Mouse (Mus musculus) heart, adult 2 months (tissue): ENCODE measurements around the gene Kitl. TPM values are rescaled to one million over a fixed set of nuclear protein-coding genes. Genes with fewer than 3 reads are reported as not detected.

Source experiments
- DNase-seq, 2 experiments: peaks; one replicate each; pipeline ENCODE4 v3.0.0; 2021
- H3K27ac ChIP-seq: fragments of 200-600 bp; 2 replicates; pipeline ENCODE4 v1.8.1; 2022
- H3K27me3 ChIP-seq: fragments of 200-500 bp; 2 replicates; pipeline ENCODE4 v1.6.1; 2012; ENCODE audit warnings: mild to moderate bottlenecking, low read length, inconsistent platforms, mixed read lengths; ENCODE audit not compliant: control insufficient read depth, insufficient read depth
- H3K36me3 ChIP-seq: fragments of 200-500 bp; 2 replicates; pipeline ENCODE4 v1.6.1; 2012; ENCODE audit warnings: low read length, inconsistent platforms; ENCODE audit not compliant: control insufficient read depth, insufficient read depth
- H3K4me1 ChIP-seq: fragments of 200-500 bp; 2 replicates; pipeline ENCODE4 v1.6.1; 2011; ENCODE audit warnings: low read length; ENCODE audit not compliant: control insufficient read depth, insufficient read depth
- H3K4me3 ChIP-seq: fragments of 200-600 bp; 2 replicates; pipeline ENCODE4 v1.8.1; 2022
- H3K79me2 ChIP-seq: fragments of 200-500 bp; replicated peaks from 2 replicates; pipeline ENCODE4 v1.6.1; 2012; ENCODE audit warnings: mild to moderate bottlenecking, inconsistent platforms, low read length, moderate library complexity, mixed read lengths; ENCODE audit not compliant: control insufficient read depth, insufficient read depth
- H3K9ac ChIP-seq: fragments of 200-500 bp; 2 replicates; pipeline ENCODE4 v1.6.1; 2012; ENCODE audit warnings: low read depth, mild to moderate bottlenecking, control low read depth, inconsistent platforms, low read length, mixed read lengths
- CTCF ChIP-seq: fragments of 200-600 bp; IDR thresholded peaks from 2 replicates; pipeline ENCODE4 v1.8.1; 2022; ENCODE audit warnings: antibody characterized with exemption, mild to moderate bottlenecking, moderate library complexity
- EP300 ChIP-seq: fragments of 200-500 bp; IDR thresholded peaks from 2 replicates; pipeline ENCODE4 v1.6.1; 2011; ENCODE audit warnings: low read depth, low read length, control low read depth; ENCODE audit not compliant: insufficient read depth
- POLR2A ChIP-seq: fragments of 200-500 bp; IDR thresholded peaks from 2 replicates; pipeline ENCODE4 v1.6.1; 2011; ENCODE audit warnings: mild to moderate bottlenecking, low read depth, low read length, control low read depth; ENCODE audit not compliant: insufficient read depth
- WGBS: fragments of 180-500 bp; shearing (Covaris S2); methylation state at CpG from one replicate; pipeline ENCODE4 v1.1.7; 2018; 5-methylcytosine and 5-hydroxymethylcytosine counted together
- intact Hi-C: fragments of 180-260 bp; cut with DNase I; formaldehyde crosslinking; loops from one replicate; pipeline ENCODE4 v1.15.1; 2025
- polyA plus RNA-seq: library from polyadenylated mRNA; depleted of rRNA; stranded (reverse); fragments of >200 nt; gene quantifications from 2 replicates; pipeline ENCODE4 v1.2.3, GENCODE M21; 2012
- total RNA-seq, 2 experiments: library from RNA; stranded (reverse); gene quantifications; 2 replicates each; pipeline ENCODE4 v1.2.3; 2021

Gene Kitl
- total and polyA plus RNA-seq, 3 experiments = 21.6 to 62.5 (median 60.0) TPM

GRCm38 (mm10) chr10:100019246-100020195 is 4.1 kb downstream of the Kitl start:
- H3K79me2 ChIP-seq = peaks cover 7% of the 10 kb centered on the region
- peak overlapping the region; percentile 40 for H3K4me3 ChIP-seq
- 40% methylated on average over 17 of the region's 17 CpGs for WGBS
- H3K27ac ChIP-seq = peak overlapping the region; percentile 48
- TF ChIP-seq CTCF (no peak), EP300 (no peak), POLR2A (no peak)
- no peak for DNase-seq
- H3K4me1 ChIP-seq = peaks cover 13% of the 10 kb centered on the region
- intact Hi-C loops = loop anchor here (5.0 to 10.0 kb wide), 5 partner anchors 48 to 332 kb away; partner anchors contain the start of gene Csl
- peaks cover 41% of the 10 kb centered on the region for H3K36me3 ChIP-seq
- H3K9ac ChIP-seq = peak overlapping the region; percentile 68
- no peaks in the 10 kb centered on the region for H3K27me3 ChIP-seq

GRCm38 (mm10) chr10:100022090-100022834 is 6.8 kb downstream of the Kitl start:
- intact Hi-C loops = no loop called here
- no peak overlapping the region for H3K4me3 ChIP-seq
- TF ChIP-seq EP300 = no peak
- no peak for TF ChIP-seq POLR2A
- TF ChIP-seq CTCF = no peak
- no peak for DNase-seq
- no peaks in the 10 kb centered on the region for H3K27me3 ChIP-seq
- peaks cover 13% of the 10 kb centered on the region for H3K4me1 ChIP-seq
- H3K9ac ChIP-seq = no peak overlapping the region; the same call in 1 of the 2 replicates
- H3K36me3 ChIP-seq = peaks cover 53% of the 10 kb centered on the region
- H3K27ac ChIP-seq = no peak overlapping the region
- WGBS = 38% methylated on average over 11 of the region's 11 CpGs
- H3K79me2 ChIP-seq = peaks cover 5% of the 10 kb centered on the region

GRCm38 (mm10) chr10:100022835-100023093 is 7.3 kb downstream of the Kitl start:
- H3K27ac ChIP-seq = no peak overlapping the region
- no peak for TF ChIP-seq EP300
- TF ChIP-seq CTCF = no peak
- TF ChIP-seq POLR2A = no peak
- H3K36me3 ChIP-seq = peaks cover 56% of the 10 kb centered on the region
- H3K4me1 ChIP-seq = peaks cover 15% of the 10 kb centered on the region
- H3K27me3 ChIP-seq = no peaks in the 10 kb centered on the region
- 56% methylated on average over 1 of the region's 1 CpGs for WGBS
- no peak overlapping the region for H3K4me3 ChIP-seq
- H3K79me2 ChIP-seq = peaks cover 4% of the 10 kb centered on the region
- DNase-seq = no peak
- no peak overlapping the region for H3K9ac ChIP-seq
- intact Hi-C loops = no loop called here

GRCm38 (mm10) chr10:100025665-100026064 is 10.2 kb downstream of the Kitl start:
- Histone ChIP-seq H3K9ac (no peak overlapping the region), H3K36me3 (peaks cover 62% of the 10 kb centered on the region), H3K4me1 (peaks cover 18% of the 10 kb centered on the region), H3K79me2 (peaks cover 5% of the 10 kb centered on the region), H3K4me3 (no peak overlapping the region), H3K27ac (no peak overlapping the region), H3K27me3 (no peaks in the 10 kb centered on the region)
- no peak for DNase-seq
- intact Hi-C loops = no loop called here
- TF ChIP-seq EP300 (no peak), CTCF (no peak), POLR2A (no peak)
- 50% methylated on average over 8 of the region's 8 CpGs for WGBS

GRCm38 (mm10) chr10:100026778-100027177 is 11.3 kb downstream of the Kitl start:
- H3K9ac ChIP-seq = no peak overlapping the region
- peaks cover 60% of the 10 kb centered on the region for H3K36me3 ChIP-seq
- H3K79me2 ChIP-seq = peaks cover 9% of the 10 kb centered on the region
- no peaks in the 10 kb centered on the region for H3K27me3 ChIP-seq
- H3K27ac ChIP-seq = no peak overlapping the region
- 65% methylated on average over 1 of the region's 1 CpGs for WGBS
- DNase-seq = no peak
- H3K4me1 ChIP-seq = peaks cover 23% of the 10 kb centered on the region
- intact Hi-C loops = no loop called here
- TF ChIP-seq EP300 (no peak), POLR2A (no peak), CTCF (no peak)
- H3K4me3 ChIP-seq = no peak overlapping the region

- intact Hi-C loops = no loop called here
- peaks cover 71% of the 10 kb centered on the region for H3K36me3 ChIP-seq
- H3K4me3 ChIP-seq = no peak overlapping the region
- DNase-seq = no peak
- WGBS = 61% methylated on average over 5 of the region's 5 CpGs
- no peak overlapping the region for H3K9ac ChIP-seq
- TF ChIP-seq POLR2A = no peak
- no peak for TF ChIP-seq CTCF
- TF ChIP-seq EP300 = no peak
- peaks cover 8% of the 10 kb centered on the region for H3K79me2 ChIP-seq
- no peaks in the 10 kb centered on the region for H3K27me3 ChIP-seq
- H3K4me1 ChIP-seq = peaks cover 25% of the 10 kb centered on the region
- H3K27ac ChIP-seq = no peak overlapping the region
These were observed 15.0 kb downstream of the Kitl start for GRCm38 (mm10) chr10:100030385-100030784.
